Mouse (Mus musculus): ENCODE measurements around the gene Fbn1. TPM values are rescaled to one million over a fixed set of nuclear protein-coding genes. Genes with fewer than 3 reads are reported as not detected.

Gene Fbn1
- polyA plus RNA-seq (2015; fragmentation: Nextera tagmentation; extraction: Ambion mirVana), result 2.5 and 2.7 TPM in 2 replicates

DNA sequence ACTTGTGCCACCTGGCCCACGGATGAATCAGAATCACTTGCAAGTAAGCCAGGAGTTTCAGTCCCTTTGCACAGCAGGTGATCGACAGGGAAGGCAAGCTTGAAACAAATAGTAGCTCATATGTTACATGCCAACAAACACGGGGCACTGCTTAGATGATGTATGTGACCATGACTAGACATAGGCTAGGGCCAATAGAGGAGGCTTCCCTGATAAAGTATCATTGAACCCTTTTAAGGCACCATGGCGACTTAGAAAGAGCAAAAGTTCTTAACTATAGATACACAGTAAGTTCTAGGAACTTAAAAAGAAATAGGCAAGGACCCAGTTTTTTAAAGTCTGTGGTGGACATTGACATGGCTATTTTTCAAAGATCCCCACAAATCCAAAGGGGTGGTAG is at the start of gene Fbn1:
Fbn1 (minus strand) TSS at position 101 of the 400 bp plus-strand sequence.
- no peaks in the 10 kb centered on the region for H3K36me3 ChIP-seq (replicated peaks)
- H3K27me3 ChIP-seq (replicated peaks), result peaks cover 7% of the 10 kb centered on the region; the same call in 1 of the 2 replicates
- peak within 1 kb of the TSS; percentile 78 for H3K4me3 ChIP-seq
- peak within 1 kb of the TSS; percentile 83 for H3K4me2 ChIP-seq
- H3K9ac ChIP-seq, result peak within 1 kb of the TSS; percentile 64
- WGBS, result 84% methylated on average over 4 of the region's 4 CpGs
- H3K4me1 ChIP-seq, result peaks cover 16% of the 10 kb centered on the region
- no peaks in the 10 kb centered on the region for H3K9me3 ChIP-seq
- ATAC-seq (replicated peaks), result no peak
- H3K27ac ChIP-seq, result peak within 1 kb of the TSS; percentile 63

DNA sequence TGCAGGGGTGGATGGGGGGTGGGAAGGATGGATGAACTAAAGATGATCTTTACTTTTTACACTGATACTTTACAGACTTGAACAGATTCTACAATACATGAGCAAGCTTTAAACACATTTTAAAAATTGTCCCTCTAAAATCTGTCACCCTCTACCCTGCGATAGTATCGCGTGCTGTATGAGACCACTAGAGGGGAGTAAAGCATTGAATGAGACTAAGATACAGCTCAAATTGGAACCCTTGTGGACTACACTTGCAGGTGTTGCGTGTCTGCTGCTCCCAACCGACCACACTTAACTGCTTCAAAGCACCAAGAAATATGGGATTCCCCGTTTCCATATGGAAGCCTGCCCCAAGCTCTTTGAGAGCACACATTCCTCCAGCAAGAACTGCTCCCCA is 48.0 kb upstream of the Fbn1 start:
- no peak overlapping the region for H3K4me2 ChIP-seq
- H3K4me1 ChIP-seq, result peaks cover 9% of the 10 kb centered on the region
- WGBS, result 78% methylated on average over 6 of the region's 6 CpGs
- H3K9me3 ChIP-seq, result no peaks in the 10 kb centered on the region
- ATAC-seq (replicated peaks), result no peak
- no peaks in the 10 kb centered on the region for H3K27me3 ChIP-seq (replicated peaks)
- H3K27ac ChIP-seq, result no peak overlapping the region
- H3K36me3 ChIP-seq (replicated peaks), result no peaks in the 10 kb centered on the region
- no peak overlapping the region for H3K4me3 ChIP-seq
- no peak overlapping the region for H3K9ac ChIP-seq

DNA sequence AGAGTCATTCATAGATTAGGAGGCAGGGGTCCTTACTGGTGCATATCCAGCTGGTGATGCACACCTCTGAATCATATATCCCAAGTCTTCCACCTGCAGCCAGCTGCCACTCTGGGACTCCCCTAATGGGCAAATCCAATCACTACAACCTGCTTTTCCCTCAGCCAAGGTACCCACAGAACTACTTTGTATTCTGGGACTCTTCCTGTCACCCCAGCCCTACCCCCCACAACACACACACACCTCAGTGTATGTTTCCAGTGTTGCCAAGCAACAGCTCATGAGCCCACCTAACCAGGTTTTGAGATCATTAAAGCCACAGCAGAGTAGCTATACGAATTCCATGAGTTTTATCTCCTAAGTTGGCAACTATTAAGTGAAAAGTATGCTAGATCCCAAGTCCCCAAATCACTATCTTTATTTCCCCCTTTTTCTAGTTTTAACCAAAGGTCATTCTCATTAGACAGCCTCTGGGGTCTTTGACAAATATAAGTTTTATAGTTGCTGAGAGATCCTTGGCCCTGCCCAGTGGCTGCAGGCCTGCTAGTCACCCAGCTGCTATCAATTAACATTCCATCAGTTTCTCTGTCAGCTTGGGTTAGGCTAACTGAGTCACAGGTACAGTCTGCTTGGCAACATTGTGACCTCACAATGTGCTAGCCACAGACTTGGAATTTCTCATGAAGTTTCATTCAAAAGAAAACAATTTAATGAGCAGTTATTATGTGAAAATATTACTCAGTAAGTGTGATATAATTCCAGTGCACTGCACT is 41.2 kb upstream of the Fbn1 start:
- H3K27me3 ChIP-seq (replicated peaks), result no peaks in the 10 kb centered on the region
- no peak overlapping the region for H3K4me2 ChIP-seq
- WGBS, result 80% methylated on average over 1 of the region's 1 CpGs
- H3K27ac ChIP-seq, result no peak overlapping the region
- no peak overlapping the region for H3K9ac ChIP-seq
- no peaks in the 10 kb centered on the region for H3K36me3 ChIP-seq (replicated peaks)
- H3K9me3 ChIP-seq, result no peaks in the 10 kb centered on the region
- no peaks in the 10 kb centered on the region for H3K4me1 ChIP-seq
- no peak for ATAC-seq (replicated peaks)
- no peak overlapping the region for H3K4me3 ChIP-seq

DNA sequence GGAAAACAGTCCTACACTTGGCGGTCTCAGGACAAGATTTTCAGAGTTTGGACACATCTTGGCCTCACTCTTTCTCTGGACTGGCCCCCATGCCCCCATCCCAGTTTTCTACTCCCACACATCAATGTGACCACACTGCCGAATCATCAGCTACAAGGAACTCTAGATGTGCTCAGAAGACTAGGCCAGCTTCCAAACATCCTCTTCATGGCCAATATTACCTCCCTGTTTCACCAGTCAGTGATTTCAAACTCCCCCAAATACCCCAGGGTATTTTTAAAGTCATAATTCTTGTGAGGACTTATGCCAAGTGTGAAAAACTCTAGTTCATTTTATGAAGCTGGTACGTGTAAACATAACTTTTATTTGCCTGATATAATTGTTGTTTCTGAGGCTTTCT is 37.2 kb upstream of the Fbn1 start:
- Histone ChIP-seq H3K36me3 (replicated peaks) (no peaks in the 10 kb centered on the region), H3K9me3 (no peaks in the 10 kb centered on the region), H3K27me3 (replicated peaks) (no peaks in the 10 kb centered on the region), H3K4me2 (no peak overlapping the region), H3K4me1 (no peaks in the 10 kb centered on the region), H3K4me3 (no peak overlapping the region), H3K9ac (no peak overlapping the region), H3K27ac (no peak overlapping the region)
- WGBS, result 89% methylated on average over 3 of the region's 3 CpGs
- no peak for ATAC-seq (replicated peaks)

DNA sequence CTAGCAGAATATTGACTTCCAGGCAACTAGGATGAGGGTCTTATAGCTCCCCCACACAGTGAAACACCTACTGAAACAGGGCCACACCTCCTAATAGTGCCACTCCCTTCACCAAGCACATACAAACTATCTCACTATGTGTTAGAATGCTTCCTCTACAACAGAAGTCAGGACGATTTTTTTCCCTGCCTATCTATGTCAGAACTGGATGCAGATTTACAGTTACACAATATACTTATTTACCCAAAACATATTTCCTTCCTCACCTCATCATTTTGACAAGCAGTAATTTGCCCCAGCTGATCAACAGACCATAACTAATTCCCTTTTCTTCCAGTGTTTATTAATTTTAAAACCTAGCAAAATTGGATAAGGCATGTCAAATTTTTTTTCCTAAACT is 35.9 kb upstream of the Fbn1 start:
- H3K36me3 ChIP-seq (replicated peaks), result no peaks in the 10 kb centered on the region
- H3K4me1 ChIP-seq, result no peaks in the 10 kb centered on the region
- H3K9ac ChIP-seq, result no peak overlapping the region
- 81% methylated on average over 1 of the region's 1 CpGs for WGBS
- no peak overlapping the region for H3K4me2 ChIP-seq
- no peaks in the 10 kb centered on the region for H3K27me3 ChIP-seq (replicated peaks)
- H3K4me3 ChIP-seq, result no peak overlapping the region
- ATAC-seq (replicated peaks), result no peak
- no peaks in the 10 kb centered on the region for H3K9me3 ChIP-seq
- no peak overlapping the region for H3K27ac ChIP-seq

DNA sequence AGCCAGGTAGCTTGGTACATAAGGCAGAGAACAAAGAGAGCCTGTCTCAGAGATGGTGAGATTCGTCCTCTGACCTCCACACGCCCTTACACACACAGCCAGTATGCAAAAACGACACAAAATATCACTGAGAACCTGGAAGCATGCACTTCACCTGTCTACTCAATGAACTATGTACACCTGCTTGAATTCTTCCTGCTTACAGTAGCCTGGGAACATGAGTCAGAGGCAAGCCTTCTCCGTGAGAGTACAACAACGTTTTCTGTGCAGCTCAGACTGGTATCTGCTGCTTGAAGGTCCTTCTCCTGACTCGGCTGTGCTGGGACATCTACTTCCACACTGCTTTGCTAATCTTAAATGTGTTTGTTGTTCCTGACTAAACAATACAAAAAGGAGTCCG is 33.7 kb upstream of the Fbn1 start:
- 77% methylated on average over 7 of the region's 7 CpGs for WGBS
- H3K4me2 ChIP-seq, result no peak overlapping the region
- H3K36me3 ChIP-seq (replicated peaks), result no peaks in the 10 kb centered on the region
- ATAC-seq (replicated peaks), result no peak
- no peak overlapping the region for H3K9ac ChIP-seq
- H3K4me1 ChIP-seq, result no peaks in the 10 kb centered on the region
- no peak overlapping the region for H3K27ac ChIP-seq
- H3K27me3 ChIP-seq (replicated peaks), result no peaks in the 10 kb centered on the region
- no peak overlapping the region for H3K4me3 ChIP-seq
- H3K9me3 ChIP-seq, result no peaks in the 10 kb centered on the region

DNA sequence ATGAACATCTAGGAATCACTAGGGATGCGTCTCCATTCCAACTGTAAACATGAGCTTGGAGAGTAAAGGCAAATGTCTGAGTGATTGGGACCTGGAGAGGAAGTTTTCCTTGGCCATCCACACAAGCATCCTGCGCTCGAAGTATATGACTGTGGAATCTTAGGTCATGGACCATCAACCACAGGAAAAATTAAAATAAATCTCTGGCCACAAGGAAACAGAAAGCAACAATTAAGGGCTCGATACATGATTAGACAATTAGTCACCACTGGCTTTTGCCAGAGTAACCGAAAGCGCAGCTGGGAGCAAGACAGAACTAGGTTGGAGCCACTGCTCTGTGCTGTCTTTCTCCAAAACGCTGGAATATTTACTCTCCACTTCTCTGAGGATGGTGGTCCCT is 32.8 kb upstream of the Fbn1 start:
- Histone ChIP-seq H3K9ac (no peak overlapping the region), H3K4me3 (no peak overlapping the region), H3K27me3 (replicated peaks) (no peaks in the 10 kb centered on the region), H3K9me3 (no peaks in the 10 kb centered on the region), H3K36me3 (replicated peaks) (no peaks in the 10 kb centered on the region), H3K4me1 (no peaks in the 10 kb centered on the region), H3K27ac (no peak overlapping the region), H3K4me2 (no peak overlapping the region)
- no peak for ATAC-seq (replicated peaks)
- 88% methylated on average over 7 of the region's 7 CpGs for WGBS

DNA sequence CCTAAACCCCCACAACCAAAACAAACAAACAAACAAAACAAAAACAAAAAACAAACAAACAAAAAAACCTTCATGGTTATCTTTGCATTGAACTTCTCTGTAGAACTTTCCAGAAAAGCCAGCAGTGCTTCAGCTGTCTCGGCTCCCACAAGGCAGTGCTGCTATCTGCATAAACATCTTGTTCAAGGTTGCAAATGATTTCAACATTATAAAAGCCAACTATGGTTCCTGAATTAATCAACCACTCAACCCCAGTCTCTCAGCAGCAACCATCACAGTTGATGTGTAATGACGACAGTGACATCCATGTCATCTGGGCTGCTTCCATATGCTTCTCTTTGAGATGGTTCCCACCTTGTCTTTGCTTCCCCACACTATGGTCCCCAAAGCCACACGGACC is 31.8 kb upstream of the Fbn1 start:
- Histone ChIP-seq H3K27ac (no peak overlapping the region), H3K9ac (no peak overlapping the region), H3K36me3 (replicated peaks) (no peaks in the 10 kb centered on the region), H3K4me1 (no peaks in the 10 kb centered on the region), H3K4me2 (no peak overlapping the region), H3K27me3 (replicated peaks) (no peaks in the 10 kb centered on the region), H3K4me3 (no peak overlapping the region), H3K9me3 (no peaks in the 10 kb centered on the region)
- no peak for ATAC-seq (replicated peaks)
- 90% methylated on average over 3 of the region's 3 CpGs for WGBS

DNA sequence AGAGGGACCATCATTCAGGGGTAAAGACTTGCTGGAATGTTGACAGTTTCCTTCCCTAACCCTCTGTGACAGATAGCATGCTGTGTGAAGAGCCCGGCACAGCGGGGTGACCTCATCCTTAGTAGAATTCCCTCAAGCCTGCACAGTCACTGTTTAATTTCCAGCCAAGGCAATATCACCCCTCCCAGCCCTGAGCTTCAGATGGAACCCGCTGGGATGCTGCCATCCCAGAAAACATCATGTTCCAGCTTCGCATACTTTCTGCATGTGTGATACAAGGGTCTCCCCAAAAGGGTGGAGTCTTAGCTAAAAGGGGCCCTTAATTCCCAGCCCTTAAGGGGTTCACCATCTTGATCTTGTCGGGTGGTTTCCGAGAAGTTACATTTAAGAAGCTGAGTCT is 22.9 kb upstream of the Fbn1 start:
- no peak overlapping the region for H3K27ac ChIP-seq
- ATAC-seq (replicated peaks), result no peak
- no peaks in the 10 kb centered on the region for H3K9me3 ChIP-seq
- H3K27me3 ChIP-seq (replicated peaks), result no peaks in the 10 kb centered on the region
- no peaks in the 10 kb centered on the region for H3K4me1 ChIP-seq
- no peak overlapping the region for H3K9ac ChIP-seq
- no peaks in the 10 kb centered on the region for H3K36me3 ChIP-seq (replicated peaks)
- 80% methylated on average over 6 of the region's 6 CpGs for WGBS
- H3K4me2 ChIP-seq, result no peak overlapping the region
- no peak overlapping the region for H3K4me3 ChIP-seq

DNA sequence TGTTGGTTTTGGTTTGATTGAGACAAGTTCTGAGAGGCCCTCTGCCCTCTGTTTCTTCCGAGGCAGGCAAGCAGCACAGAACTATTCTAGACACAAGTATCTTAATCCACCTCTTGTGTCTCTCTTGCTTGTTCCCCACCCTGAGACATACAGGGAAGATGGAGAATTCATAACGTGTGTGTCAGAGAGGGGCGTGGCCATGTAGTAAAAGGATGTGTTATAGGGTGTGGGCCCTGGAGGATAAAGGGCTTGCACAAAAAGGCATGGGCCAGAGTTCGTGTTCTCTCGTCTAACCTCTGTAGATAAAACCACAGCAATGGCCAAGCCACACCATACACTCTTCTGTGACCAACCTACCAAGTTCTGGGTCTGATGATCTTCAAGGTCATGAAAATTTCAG is 18.8 kb upstream of the Fbn1 start:
- no peaks in the 10 kb centered on the region for H3K4me1 ChIP-seq
- ATAC-seq (replicated peaks), result no peak
- no peaks in the 10 kb centered on the region for H3K9me3 ChIP-seq
- H3K27ac ChIP-seq, result no peak overlapping the region
- H3K4me2 ChIP-seq, result no peak overlapping the region
- H3K9ac ChIP-seq, result no peak overlapping the region
- H3K4me3 ChIP-seq, result no peak overlapping the region
- no peaks in the 10 kb centered on the region for H3K36me3 ChIP-seq (replicated peaks)
- H3K27me3 ChIP-seq (replicated peaks), result no peaks in the 10 kb centered on the region
- 82% methylated on average over 5 of the region's 5 CpGs for WGBS

DNA sequence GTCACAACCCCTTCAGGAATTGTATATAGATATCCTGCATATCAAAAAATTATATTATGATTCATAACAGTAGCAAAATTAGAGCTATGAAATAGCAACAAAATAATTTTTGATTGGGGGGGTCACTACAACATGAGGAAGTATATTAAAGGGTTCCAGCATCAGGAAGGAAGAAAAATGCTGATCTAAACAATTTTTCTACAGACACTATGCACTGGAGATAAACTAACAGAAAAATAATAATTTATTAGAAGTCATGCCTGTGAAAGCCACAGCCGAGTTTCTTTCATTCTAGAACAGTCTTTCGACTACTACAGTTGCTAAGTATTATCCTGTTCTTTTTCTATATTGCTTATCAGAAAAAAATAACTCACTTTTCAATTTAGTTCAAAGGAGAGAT is 17.7 kb upstream of the Fbn1 start:
- Histone ChIP-seq H3K27ac (no peak overlapping the region), H3K27me3 (replicated peaks) (no peaks in the 10 kb centered on the region), H3K4me3 (no peak overlapping the region), H3K4me1 (no peaks in the 10 kb centered on the region), H3K9ac (no peak overlapping the region), H3K9me3 (no peaks in the 10 kb centered on the region), H3K36me3 (replicated peaks) (no peaks in the 10 kb centered on the region), H3K4me2 (no peak overlapping the region)
- WGBS, result 94% methylated on average over 2 of the region's 2 CpGs
- no peak for ATAC-seq (replicated peaks)

DNA sequence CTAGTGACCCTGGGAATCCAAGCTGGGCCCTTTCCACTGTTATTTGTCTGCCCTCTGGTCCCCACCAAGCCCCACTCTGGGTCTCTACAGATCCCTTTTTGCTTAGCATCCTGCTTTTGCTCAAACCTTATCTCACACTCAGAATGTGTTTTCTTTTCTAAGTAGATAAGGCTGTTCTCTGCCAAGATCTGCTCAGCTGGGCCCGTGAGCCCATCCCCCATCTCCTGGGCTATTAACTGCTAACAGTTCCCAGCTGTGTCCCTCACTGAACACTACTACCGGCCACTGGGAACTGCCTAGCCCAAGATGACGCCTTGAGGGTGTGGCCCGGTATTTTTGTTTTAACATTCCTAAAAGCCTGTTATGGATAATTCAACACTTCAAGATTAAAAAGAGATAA is 8.8 kb upstream of the Fbn1 start:
- no peak for ATAC-seq (replicated peaks)
- Histone ChIP-seq H3K4me2 (no peak overlapping the region), H3K27ac (no peak overlapping the region), H3K36me3 (replicated peaks) (no peaks in the 10 kb centered on the region), H3K9ac (no peak overlapping the region), H3K4me1 (no peaks in the 10 kb centered on the region), H3K27me3 (replicated peaks) (no peaks in the 10 kb centered on the region), H3K9me3 (no peaks in the 10 kb centered on the region), H3K4me3 (no peak overlapping the region)
- WGBS, result 41% methylated on average over 4 of the region's 4 CpGs

DNA sequence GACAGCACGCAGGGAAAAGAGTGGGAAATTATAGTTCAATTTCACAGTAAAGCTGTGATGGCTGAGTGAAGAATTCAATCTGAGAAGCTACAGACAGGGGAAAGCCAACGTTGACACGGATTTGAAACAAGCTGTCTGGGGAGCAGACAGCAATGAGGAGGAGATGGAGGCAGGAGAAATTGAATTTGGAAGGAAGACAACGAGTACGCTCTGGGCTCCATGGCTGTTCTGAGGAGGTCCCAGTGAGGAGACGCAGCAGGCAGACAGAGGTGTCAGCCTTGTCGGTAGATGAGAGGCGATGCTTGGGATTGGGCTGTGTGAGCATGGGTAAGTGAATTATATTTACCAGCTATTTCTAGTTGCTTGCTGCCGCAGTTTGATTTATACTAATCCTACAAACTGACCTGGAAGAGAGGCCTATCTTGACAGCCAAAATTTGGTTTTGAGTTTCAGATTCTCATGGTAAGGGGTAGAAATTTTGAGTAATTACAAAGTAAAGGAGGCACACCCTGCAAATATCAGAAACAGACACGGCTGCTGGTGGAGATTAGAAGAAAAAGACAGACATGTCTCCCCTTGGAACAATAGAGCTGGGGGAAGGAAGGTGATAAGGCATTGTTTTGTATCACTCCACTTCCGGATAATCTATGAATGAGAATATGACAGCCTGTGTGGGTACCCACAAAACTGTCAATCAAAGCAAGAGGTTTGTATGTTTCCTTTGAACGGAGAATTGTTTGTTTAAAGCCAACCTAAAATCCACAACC is 7.7 kb upstream of the Fbn1 start:
- ATAC-seq (replicated peaks), result no peak
- Histone ChIP-seq H3K4me3 (no peak overlapping the region), H3K27me3 (replicated peaks) (no peaks in the 10 kb centered on the region), H3K27ac (no peak overlapping the region), H3K9me3 (no peaks in the 10 kb centered on the region), H3K9ac (no peak overlapping the region), H3K4me2 (no peak overlapping the region), H3K4me1 (no peaks in the 10 kb centered on the region), H3K36me3 (replicated peaks) (no peaks in the 10 kb centered on the region)
- 60% methylated on average over 12 of the region's 12 CpGs for WGBS

All from midbrain, embryonic 15.5 days (tissue).